Mouse (Mus musculus): ENCODE measurements around the gene Tenm3. TPM values are rescaled to one million over a fixed set of nuclear protein-coding genes. Genes with fewer than 3 reads are reported as not detected.

The Tenm3 gene
- polyA plus RNA-seq, 1 experiment from 2014 or later: 48.5 TPM

DNA sequence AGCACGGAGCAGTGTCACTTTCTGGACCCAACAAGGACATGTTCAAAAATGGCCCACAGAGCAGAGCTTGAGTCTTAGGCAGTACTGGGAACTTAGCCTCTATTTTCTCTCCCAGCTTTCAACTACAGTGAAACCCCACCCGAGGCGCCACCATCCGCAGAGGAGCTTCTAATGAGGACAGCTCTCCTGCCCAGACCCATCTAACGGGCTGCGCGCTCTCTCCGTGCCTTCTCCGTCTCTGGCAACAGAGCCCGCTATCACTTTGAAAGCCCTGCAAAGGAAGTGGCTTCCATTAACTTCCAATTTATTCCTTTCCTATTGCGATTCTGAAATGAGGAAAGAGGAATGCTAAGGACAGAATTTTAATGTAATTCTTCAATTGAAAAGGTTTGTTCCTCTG lies 569.2 kb downstream of the Tenm3 start:
- DNase-seq (ENCODE audit: low spot score): no peak
- Histone ChIP-seq H3K9me3 (replicated peaks) (0 out of 2 replicates have a peak, but pooled peaks cover 5% of the 10 kb centered on the region), H3K4me3 (no peak overlapping the region), H3K27ac (no peak overlapping the region), H3K36me3 (peaks cover 89% of the 10 kb centered on the region), H3K27me3 (ENCODE audit: low read depth, poor library complexity, severe bottlenecking) (no peaks in the 10 kb centered on the region), H3K4me1 (no peaks in the 10 kb centered on the region)
- 94% methylated on average over 11 of the region's 11 CpGs for WGBS

DNA sequence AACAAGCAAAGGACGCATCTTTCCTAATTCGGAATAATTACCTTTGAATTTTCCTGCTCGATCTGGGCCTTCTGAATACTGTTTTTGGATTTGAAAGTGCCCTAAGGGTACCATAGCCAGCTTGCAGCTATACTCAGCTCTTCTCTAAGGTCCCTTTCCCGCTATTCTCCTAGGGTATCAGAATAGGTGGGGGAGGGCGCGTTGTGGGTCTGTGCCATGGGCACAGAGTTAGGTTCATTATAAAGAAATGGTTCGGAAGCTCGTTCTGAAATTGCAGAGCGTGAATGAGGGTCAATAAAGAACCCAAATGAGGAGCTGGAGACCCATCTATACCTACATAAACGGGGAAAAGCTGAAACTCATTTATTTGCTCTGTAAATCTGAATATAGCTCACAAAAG lies 575.1 kb downstream of the Tenm3 start:
- peaks cover 63% of the 10 kb centered on the region for H3K36me3 ChIP-seq
- no peak overlapping the region for H3K27ac ChIP-seq
- H3K27me3 ChIP-seq (ENCODE audit: low read depth, poor library complexity, severe bottlenecking): no peaks in the 10 kb centered on the region
- H3K9me3 ChIP-seq (replicated peaks): no peaks in the 10 kb centered on the region
- no peaks in the 10 kb centered on the region for H3K4me1 ChIP-seq
- DNase-seq (ENCODE audit: low spot score): no peak
- 92% methylated on average over 10 of the region's 10 CpGs for WGBS
- no peak overlapping the region for H3K4me3 ChIP-seq

DNA sequence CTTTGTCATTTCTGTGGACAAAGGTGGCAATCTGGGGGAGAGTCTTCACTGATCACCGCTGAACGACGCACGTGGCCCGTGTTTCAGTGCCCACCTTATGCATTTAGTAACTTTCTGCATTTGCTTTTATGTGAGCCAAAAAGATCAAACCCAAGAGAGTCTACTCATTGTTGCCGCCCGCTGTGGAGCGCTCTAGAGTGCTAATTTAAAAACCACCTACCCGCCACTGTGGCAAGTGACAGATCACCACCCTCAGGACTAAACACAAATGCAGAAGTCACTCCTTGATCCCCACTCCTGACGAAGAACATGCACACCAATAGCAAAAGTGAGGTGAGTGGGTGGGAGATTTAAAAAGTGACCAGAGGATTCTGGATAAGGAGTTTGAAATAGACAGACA lies 583.5 kb downstream of the Tenm3 start:
- Histone ChIP-seq H3K4me3 (no peak overlapping the region), H3K27me3 (ENCODE audit: low read depth, poor library complexity, severe bottlenecking) (no peaks in the 10 kb centered on the region), H3K4me1 (peaks cover 3% of the 10 kb centered on the region; the same call in 1 of the 2 replicates), H3K9me3 (replicated peaks) (no peaks in the 10 kb centered on the region), H3K36me3 (peaks cover 39% of the 10 kb centered on the region), H3K27ac (no peak overlapping the region)
- 92% methylated on average over 10 of the region's 10 CpGs for WGBS
- DNase-seq (ENCODE audit: low spot score): no peak

DNA sequence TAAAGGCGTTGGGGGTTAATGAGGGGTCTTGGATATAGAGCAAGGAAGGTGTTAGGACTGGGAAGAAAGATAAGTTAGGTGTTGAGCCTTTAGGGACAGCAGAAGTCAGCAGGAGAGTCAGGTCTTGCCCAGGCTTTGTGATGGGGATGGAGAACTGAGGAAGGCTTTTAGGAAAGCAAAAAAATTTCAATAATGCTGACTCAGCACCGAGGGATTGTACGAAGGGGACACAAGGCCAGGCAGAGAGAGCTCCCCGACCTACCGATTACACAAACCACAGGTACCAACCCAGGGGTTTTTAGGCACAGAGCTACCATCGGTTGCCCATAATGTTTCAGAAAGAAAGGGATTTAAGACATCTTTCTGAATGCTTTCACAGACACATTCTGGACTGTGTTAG lies 583.9 kb downstream of the Tenm3 start:
- no peak overlapping the region for H3K27ac ChIP-seq
- H3K36me3 ChIP-seq: peaks cover 40% of the 10 kb centered on the region
- no peaks in the 10 kb centered on the region for H3K9me3 ChIP-seq (replicated peaks)
- WGBS: 78% methylated on average over 6 of the region's 6 CpGs
- no peaks in the 10 kb centered on the region for H3K27me3 ChIP-seq (ENCODE audit: low read depth, poor library complexity, severe bottlenecking)
- no peak overlapping the region for H3K4me3 ChIP-seq
- peaks cover 3% of the 10 kb centered on the region; the same call in 1 of the 2 replicates for H3K4me1 ChIP-seq
- DNase-seq (ENCODE audit: low spot score): no peak

DNA sequence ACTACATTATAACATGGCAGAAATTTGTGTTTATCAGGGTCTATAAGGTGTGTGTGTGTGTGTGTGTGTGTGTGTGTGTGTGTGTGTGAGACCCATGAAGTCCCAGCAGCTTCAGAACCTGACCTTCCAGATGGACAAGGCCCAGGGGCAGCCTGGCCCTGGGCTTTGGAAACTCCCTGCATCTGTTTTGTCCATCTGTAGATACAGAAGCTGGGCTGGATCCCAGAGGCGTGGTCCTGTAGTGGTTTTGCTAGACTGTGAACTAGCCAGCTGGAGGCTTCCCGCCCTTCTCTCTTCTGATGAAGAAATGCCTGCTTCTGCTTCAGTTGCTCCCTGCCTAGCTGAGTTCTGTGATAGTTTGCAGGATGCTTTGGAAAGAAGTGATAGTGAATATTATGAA lies 599.9 kb downstream of the Tenm3 start:
- no peak overlapping the region for H3K27ac ChIP-seq
- peaks cover 8% of the 10 kb centered on the region; the same call in 1 of the 2 replicates for H3K4me1 ChIP-seq
- peaks cover 43% of the 10 kb centered on the region for H3K36me3 ChIP-seq
- no peak for DNase-seq (ENCODE audit: low spot score)
- no peak overlapping the region for H3K4me3 ChIP-seq
- 92% methylated on average over 2 of the region's 2 CpGs for WGBS
- no peaks in the 10 kb centered on the region for H3K27me3 ChIP-seq (ENCODE audit: low read depth, poor library complexity, severe bottlenecking)
- H3K9me3 ChIP-seq (replicated peaks): no peaks in the 10 kb centered on the region

DNA sequence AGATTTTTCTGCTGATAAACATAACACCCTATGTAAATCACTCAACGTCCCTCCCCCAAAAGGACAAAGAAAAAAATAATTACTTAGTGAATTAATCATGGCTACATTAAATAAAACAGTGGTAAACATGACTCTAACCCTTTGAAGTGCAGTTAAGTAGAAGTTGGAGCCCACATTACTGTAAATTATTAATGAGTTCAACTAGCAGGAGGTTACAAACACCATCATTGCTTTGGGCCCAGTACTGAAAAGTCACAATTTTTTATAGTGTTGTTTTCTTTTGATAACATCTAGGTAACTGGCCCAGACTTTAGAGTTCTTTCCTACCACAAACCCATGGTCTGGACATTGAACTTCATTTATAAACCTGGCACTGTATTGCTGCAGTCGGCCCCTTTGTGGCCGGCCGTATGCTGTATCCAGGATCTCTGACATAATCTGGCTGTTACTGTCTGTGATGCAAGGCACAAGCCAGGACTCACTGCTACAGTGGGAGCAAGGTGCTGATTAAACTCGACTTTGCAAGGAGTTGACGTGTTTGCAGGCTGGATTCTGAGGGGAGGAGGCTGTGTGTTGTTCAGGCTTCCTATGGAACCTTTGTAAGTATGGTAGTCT lies 602.7 kb downstream of the Tenm3 start:
- no peak for DNase-seq (ENCODE audit: low spot score)
- Histone ChIP-seq H3K36me3 (peaks cover 62% of the 10 kb centered on the region), H3K27ac (no peak overlapping the region), H3K4me1 (peaks cover 8% of the 10 kb centered on the region; the same call in 1 of the 2 replicates), H3K27me3 (ENCODE audit: low read depth, poor library complexity, severe bottlenecking) (no peaks in the 10 kb centered on the region), H3K4me3 (no peak overlapping the region), H3K9me3 (replicated peaks) (no peaks in the 10 kb centered on the region)
- 80% methylated on average over 6 of the region's 6 CpGs for WGBS

DNA sequence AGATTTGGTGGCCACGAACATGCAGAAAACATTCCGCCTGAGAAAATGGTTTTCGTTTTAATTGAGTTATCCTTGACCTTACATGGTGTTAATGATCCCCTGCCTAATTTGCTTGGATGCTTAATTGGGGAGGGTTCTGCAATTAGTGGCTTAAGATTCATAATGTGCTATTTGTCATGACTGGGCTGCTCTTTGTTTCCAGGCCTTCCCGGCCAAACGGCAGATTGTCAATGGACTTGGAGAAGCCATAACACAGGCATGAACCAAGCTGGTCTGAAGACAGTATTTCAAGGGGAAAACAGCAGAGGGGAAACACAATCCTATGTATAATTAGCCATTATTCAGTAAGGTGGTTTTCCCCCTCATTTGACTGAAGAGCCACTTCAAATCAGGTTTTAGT lies 606.8 kb downstream of the Tenm3 start:
- Histone ChIP-seq H3K27ac (no peak overlapping the region), H3K27me3 (ENCODE audit: low read depth, poor library complexity, severe bottlenecking) (no peaks in the 10 kb centered on the region), H3K9me3 (replicated peaks) (no peaks in the 10 kb centered on the region), H3K4me1 (peaks cover 20% of the 10 kb centered on the region), H3K36me3 (peaks cover 80% of the 10 kb centered on the region), H3K4me3 (no peak overlapping the region)
- 88% methylated on average over 5 of the region's 5 CpGs for WGBS
- no peak for DNase-seq (ENCODE audit: low spot score)

DNA sequence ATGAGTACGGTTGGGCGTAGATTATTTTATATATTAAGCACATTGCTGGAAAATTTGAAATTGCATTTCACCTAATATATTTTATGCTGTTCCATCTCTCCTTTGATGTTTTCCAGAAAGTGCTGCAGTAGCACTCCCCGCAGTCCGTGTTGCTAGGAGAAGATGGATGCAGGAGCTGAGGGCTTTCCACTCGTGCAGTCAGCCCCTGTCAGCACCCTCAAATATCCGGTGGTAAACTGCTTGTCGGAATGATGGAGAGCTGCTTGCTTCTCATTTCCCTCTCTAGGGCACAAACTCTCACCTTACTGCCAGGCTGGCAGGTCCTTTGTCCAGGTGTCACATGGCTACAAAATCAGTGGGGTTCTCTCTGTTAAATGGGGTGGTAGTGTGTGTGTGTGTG lies 610.8 kb downstream of the Tenm3 start:
- peak; percentile 55 for DNase-seq (ENCODE audit: low spot score)
- Histone ChIP-seq H3K4me3 (no peak overlapping the region), H3K27me3 (ENCODE audit: low read depth, poor library complexity, severe bottlenecking) (no peaks in the 10 kb centered on the region), H3K27ac (no peak overlapping the region), H3K9me3 (replicated peaks) (no peaks in the 10 kb centered on the region), H3K4me1 (peaks cover 31% of the 10 kb centered on the region), H3K36me3 (peaks cover 81% of the 10 kb centered on the region)
- 75% methylated on average over 7 of the region's 7 CpGs for WGBS

DNA sequence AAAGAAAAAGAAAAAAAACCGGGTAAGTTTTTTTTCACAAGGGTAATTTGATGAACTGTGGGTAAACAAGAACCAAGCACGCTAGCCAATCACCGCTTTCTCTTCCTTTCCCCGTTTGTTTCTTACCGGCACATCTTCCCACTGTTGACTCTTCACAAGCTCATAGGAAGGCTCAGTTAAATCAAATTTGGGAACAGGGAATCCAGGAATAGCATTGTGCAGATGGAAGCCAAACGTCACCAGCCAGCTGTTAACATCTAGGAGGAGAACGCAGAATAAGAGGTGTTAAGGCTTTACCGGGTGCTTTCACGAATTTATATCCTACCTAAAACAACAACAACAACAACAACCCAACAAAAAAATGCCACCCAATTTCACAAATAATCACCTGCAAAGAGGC lies 611.9 kb downstream of the Tenm3 start:
- Histone ChIP-seq H3K27ac (0 out of 2 replicates have a peak overlapping the region, but pooled peaks have one; percentile 42), H3K4me3 (no peak overlapping the region), H3K36me3 (peaks cover 79% of the 10 kb centered on the region), H3K4me1 (peaks cover 31% of the 10 kb centered on the region), H3K27me3 (ENCODE audit: low read depth, poor library complexity, severe bottlenecking) (no peaks in the 10 kb centered on the region), H3K9me3 (replicated peaks) (no peaks in the 10 kb centered on the region)
- WGBS: 76% methylated on average over 9 of the region's 9 CpGs
- DNase-seq (ENCODE audit: low spot score): no peak

DNA sequence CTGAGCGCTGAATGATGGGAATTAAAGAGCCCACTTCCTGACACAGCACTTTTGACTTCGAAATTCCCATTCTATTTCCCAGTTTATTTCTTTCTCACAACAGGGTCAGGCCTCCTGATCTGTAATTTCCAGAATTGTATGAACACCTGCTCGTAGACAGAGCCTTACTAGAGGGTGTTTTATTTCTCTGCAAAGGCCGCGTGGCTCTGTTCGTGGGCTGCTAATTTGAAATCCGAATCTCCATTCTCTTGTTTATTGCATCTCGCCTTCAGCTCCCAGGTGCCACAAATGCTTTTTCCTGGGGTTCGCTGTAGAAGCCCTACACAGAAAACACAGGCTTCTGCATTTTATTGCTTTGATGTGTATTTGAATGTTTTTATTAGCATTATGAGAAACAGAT lies 612.4 kb downstream of the Tenm3 start:
- Histone ChIP-seq H3K36me3 (peaks cover 77% of the 10 kb centered on the region), H3K4me1 (peaks cover 31% of the 10 kb centered on the region), H3K4me3 (no peak overlapping the region), H3K27me3 (ENCODE audit: low read depth, poor library complexity, severe bottlenecking) (no peaks in the 10 kb centered on the region), H3K9me3 (replicated peaks) (no peaks in the 10 kb centered on the region), H3K27ac (no peak overlapping the region)
- WGBS: 58% methylated on average over 9 of the region's 9 CpGs
- peak; percentile 33 for DNase-seq (ENCODE audit: low spot score)

DNA sequence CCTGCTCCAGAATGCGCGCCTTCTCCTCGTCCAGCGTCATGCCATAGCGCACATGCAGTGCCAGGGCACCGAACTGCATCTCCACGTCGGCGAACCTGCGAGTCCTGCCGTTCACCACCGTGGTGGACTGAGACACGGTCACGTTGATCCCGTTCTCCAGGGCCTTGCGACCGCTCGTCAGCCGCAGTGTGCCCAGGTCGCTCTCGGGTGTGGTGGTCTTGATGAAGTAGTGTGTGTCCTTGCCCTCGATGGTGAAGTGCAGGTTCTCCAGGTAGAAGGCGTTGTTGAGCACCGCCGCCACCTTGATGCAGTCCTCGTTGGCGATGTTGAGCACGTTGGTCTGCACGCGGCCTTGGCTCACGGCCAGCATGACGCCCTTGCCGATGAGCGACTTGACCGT lies 615.1 kb downstream of the Tenm3 start:
- Histone ChIP-seq H3K27ac (no peak overlapping the region), H3K27me3 (ENCODE audit: low read depth, poor library complexity, severe bottlenecking) (0 out of 2 replicates have a peak, but pooled peaks cover 3% of the 10 kb centered on the region), H3K4me1 (peaks cover 36% of the 10 kb centered on the region), H3K9me3 (replicated peaks) (no peaks in the 10 kb centered on the region), H3K4me3 (no peak overlapping the region), H3K36me3 (peaks cover 52% of the 10 kb centered on the region)
- no peak for DNase-seq (ENCODE audit: low spot score)
- WGBS: 96% methylated on average over 35 of the region's 35 CpGs

DNA sequence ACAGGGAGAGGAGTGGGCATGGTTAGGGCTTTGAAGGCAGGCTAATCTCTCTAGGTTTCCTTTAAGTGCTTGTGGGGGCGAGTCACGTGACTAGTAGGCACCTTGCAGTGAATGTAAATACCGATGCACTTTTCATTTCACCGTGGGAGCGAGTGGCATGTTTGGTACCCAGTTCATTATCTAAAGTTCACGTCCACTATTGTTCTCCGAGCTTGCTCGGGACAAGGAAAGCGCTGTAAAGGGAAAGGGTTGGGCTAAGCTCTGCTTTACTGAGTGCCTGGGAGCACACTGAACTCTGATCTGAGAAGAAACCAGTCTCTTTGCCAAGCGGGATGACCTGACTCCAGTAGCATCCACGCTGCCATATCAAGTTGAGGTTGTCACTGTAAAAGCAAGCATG lies 619.0 kb downstream of the Tenm3 start:
- H3K4me3 ChIP-seq: no peak overlapping the region
- 55% methylated on average over 11 of the region's 11 CpGs for WGBS

DNA sequence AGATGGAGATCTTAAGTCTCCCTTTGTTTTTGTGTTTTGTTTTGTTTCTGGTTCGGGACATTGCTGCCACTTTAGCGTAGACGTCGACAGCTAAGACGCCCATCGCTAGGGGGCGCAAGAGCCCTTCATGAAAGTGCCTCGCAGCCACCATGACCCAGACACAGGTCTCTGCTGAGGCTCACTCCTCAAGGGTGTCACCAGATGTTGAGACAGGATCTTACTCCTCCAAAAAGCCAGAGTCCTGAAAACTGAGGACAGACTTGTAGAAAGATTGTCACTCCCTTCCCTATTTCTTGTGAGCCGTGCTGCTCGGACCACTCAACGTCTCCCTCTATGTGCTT lies 621.4 kb downstream of the Tenm3 start:
- 13% methylated on average over 11 of the region's 11 CpGs for WGBS

More for the DNA sequence above, 619.0 kb downstream of the Tenm3 start:
- H3K4me1 ChIP-seq: peaks cover 44% of the 10 kb centered on the region
- H3K36me3 ChIP-seq: peaks cover 30% of the 10 kb centered on the region
- no peak overlapping the region for H3K27ac ChIP-seq
- 0 out of 2 replicates have a peak, but pooled peaks cover 3% of the 10 kb centered on the region for H3K27me3 ChIP-seq (ENCODE audit: low read depth, poor library complexity, severe bottlenecking)
- no peak for DNase-seq (ENCODE audit: low spot score)
- no peaks in the 10 kb centered on the region for H3K9me3 ChIP-seq (replicated peaks)

More for the DNA sequence above, 621.4 kb downstream of the Tenm3 start:
- peak; percentile 93 for DNase-seq (ENCODE audit: low spot score)
- H3K36me3 ChIP-seq: peaks cover 9% of the 10 kb centered on the region
- 0 out of 2 replicates have a peak, but pooled peaks cover 7% of the 10 kb centered on the region for H3K27me3 ChIP-seq (ENCODE audit: low read depth, poor library complexity, severe bottlenecking)
- H3K4me3 ChIP-seq: peak overlapping the region; percentile 46
- no peaks in the 10 kb centered on the region for H3K9me3 ChIP-seq (replicated peaks)
- H3K27ac ChIP-seq: peak overlapping the region; percentile 81
- H3K4me1 ChIP-seq: peaks cover 49% of the 10 kb centered on the region
